30 mouse cellular contexts compared by ENCODE assay signal in the genomic region with DNA sequence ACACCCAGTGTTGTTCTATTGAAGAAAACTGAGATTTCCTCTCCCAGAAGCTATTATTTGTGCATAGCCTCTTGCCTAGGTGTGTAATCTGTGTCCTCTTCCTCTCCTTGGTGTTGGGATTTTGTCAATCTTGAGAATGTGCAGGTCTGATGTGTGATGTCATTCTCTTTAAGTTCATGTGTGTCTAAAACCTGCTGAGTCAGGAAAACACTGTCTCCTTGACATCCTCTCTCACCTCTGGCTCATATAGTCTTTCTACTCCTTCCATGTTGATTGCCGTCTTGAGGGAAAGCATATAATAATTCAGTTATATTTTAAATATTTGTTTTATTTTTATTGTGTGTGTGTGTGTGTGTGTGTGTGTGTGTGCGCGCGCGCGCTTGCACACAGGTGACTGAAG.
"Had no signal": no experiment of that assay in that cellular context is flagged by ENCODE, and none has a peak within 500 bp of the region (broad histone marks: within the 10 kb centered on the region; RNA-seq: fewer than 3 reads in every experiment).

No protein-coding gene starts in this region.

- H3K9ac ChIP-seq: heart, embryonic 12.5 days; heart, embryonic 13.5 days; heart, embryonic 15.5 days; hindbrain, embryonic 12.5 days; hindbrain, embryonic 13.5 days; hindbrain, embryonic 14.5 days; hindbrain, embryonic 15.5 days; intestine, embryonic 15.5 days; kidney, embryonic 15.5 days had no signal

- H3K36me3 ChIP-seq: heart, embryonic 12.5 days; heart, embryonic 13.5 days; heart, embryonic 15.5 days; hindbrain, embryonic 10.5 days; hindbrain, embryonic 12.5 days; hindbrain, embryonic 13.5 days; hindbrain, embryonic 15.5 days; intestine, embryonic 15.5 days; kidney, embryonic 15.5 days had no signal

- H3K27me3 ChIP-seq: heart, embryonic 12.5 days; heart, embryonic 13.5 days; heart, embryonic 15.5 days; hindbrain, embryonic 12.5 days; hindbrain, embryonic 13.5 days; hindbrain, embryonic 15.5 days; intestine, embryonic 15.5 days; kidney, embryonic 15.5 days had no signal

- H3K9me3 ChIP-seq: heart, embryonic 12.5 days; heart, embryonic 13.5 days; heart, embryonic 15.5 days; hindbrain, embryonic 10.5 days; hindbrain, embryonic 12.5 days; hindbrain, embryonic 13.5 days; hindbrain, embryonic 15.5 days; intestine, embryonic 15.5 days; kidney, embryonic 15.5 days had no signal

- H3K4me3 ChIP-seq: heart, embryonic 12.5 days; heart, embryonic 13.5 days; heart, embryonic 15.5 days; hindbrain, embryonic 10.5 days; hindbrain, embryonic 12.5 days; hindbrain, embryonic 13.5 days; hindbrain, embryonic 15.5 days; intestine, embryonic 15.5 days; kidney, embryonic 15.5 days; layer of hippocampus, adult 2 months; left cerebral cortex, adult 2 months had no signal

- DNase-seq: heart, postnatal 10 days; heart, postnatal 14 days; heart, postnatal 36 days; heart, postnatal 4 days; kidney, adult 11 months; kidney, adult 18-20 months; kidney, adult 2 months; kidney, adult 8-10 months; kidney, adult 9 months; kidney, postnatal 10 days; kidney, postnatal 14 days; kidney, postnatal 25 days; kidney, postnatal 36 days; kidney, postnatal 4 days; layer of hippocampus, adult 9-11 months; layer of hippocampus, postnatal 36 days had no signal

- H3K4me1 ChIP-seq: heart, embryonic 12.5 days; heart, embryonic 13.5 days; heart, embryonic 15.5 days; hindbrain, embryonic 10.5 days; hindbrain, embryonic 12.5 days; hindbrain, embryonic 13.5 days; hindbrain, embryonic 15.5 days; intestine, embryonic 15.5 days; kidney, embryonic 15.5 days had no signal

- H3K27ac ChIP-seq: heart, embryonic 13.5 days; heart, embryonic 15.5 days; hindbrain, embryonic 10.5 days; hindbrain, embryonic 12.5 days; hindbrain, embryonic 13.5 days; hindbrain, embryonic 14.5 days; hindbrain, embryonic 15.5 days; hindbrain, postnatal 0 days; intestine, embryonic 15.5 days; kidney, embryonic 15.5 days; kidney, postnatal 0 days; layer of hippocampus, adult 2 months; left cerebral cortex, adult 2 months had no signal

- H3K4me2 ChIP-seq: heart, embryonic 12.5 days; heart, embryonic 13.5 days; heart, embryonic 15.5 days; hindbrain, embryonic 12.5 days; hindbrain, embryonic 13.5 days; hindbrain, embryonic 14.5 days; hindbrain, embryonic 15.5 days; intestine, embryonic 15.5 days; kidney, embryonic 15.5 days had no signal
